Mouse (Mus musculus) neural tube, embryonic 11.5 days (tissue): Measurements from ENCODE around the gene Rtkn. TPM values are rescaled to one million over a fixed set of nuclear protein-coding genes. Genes with fewer than 3 reads are reported as not detected.

ENCODE experiments used
- ATAC-seq: fragments of 200-750 bp; cut with Nextera tagmentation; 2 replicates; pipeline ENCODE4 v1.8.0; 2017; ENCODE audit warnings: moderate number of reproducible peaks, mild to moderate bottlenecking, moderate TSS enrichment, moderate library complexity; ENCODE audit not compliant: insufficient read depth, low FRiP score, low TSS enrichment
- DNase-seq: peaks from one replicate; pipeline ENCODE4 v3.0.0-alpha.2; 2015; ENCODE audit warnings: low spot score
- H3K27ac ChIP-seq: fragments of 300-500 bp; sonication (generic); 2 replicates; pipeline ENCODE4 v1.5.1; 2014; ENCODE audit warnings: low read depth, mild to moderate bottlenecking, low read length
- H3K27me3 ChIP-seq: fragments of 300-500 bp; sonication (generic); 2 replicates; pipeline ENCODE4 v1.6.1; 2014; ENCODE audit warnings: mild to moderate bottlenecking, low read length, mixed read lengths; ENCODE audit not compliant: control insufficient read depth, insufficient read depth
- H3K36me3 ChIP-seq: fragments of 300-500 bp; sonication (generic); 2 replicates; pipeline ENCODE4 v1.6.1; 2014; ENCODE audit warnings: mild to moderate bottlenecking, low read length, moderate library complexity, mixed read lengths; ENCODE audit not compliant: control insufficient read depth, insufficient read depth
- H3K4me1 ChIP-seq: fragments of 300-500 bp; sonication (generic); 2 replicates; pipeline ENCODE4 v1.6.1; 2014; ENCODE audit warnings: low read length, mixed read lengths; ENCODE audit not compliant: control insufficient read depth, insufficient read depth
- H3K4me2 ChIP-seq: fragments of 300-500 bp; sonication (generic); 2 replicates; pipeline ENCODE4 v1.6.1; 2014; ENCODE audit warnings: low read depth, mild to moderate bottlenecking, moderate library complexity
- H3K4me3 ChIP-seq: fragments of 300-500 bp; sonication (generic); 2 replicates; pipeline ENCODE4 v1.5.1; 2014; ENCODE audit warnings: low read depth, low read length
- H3K9ac ChIP-seq: fragments of 300-500 bp; sonication (generic); 2 replicates; pipeline ENCODE4 v1.6.1; 2014; ENCODE audit warnings: mild to moderate bottlenecking, low read length
- H3K9me3 ChIP-seq: fragments of 300-500 bp; sonication (generic); 2 replicates; pipeline ENCODE4 v1.6.1; 2016; ENCODE audit warnings: low read length; ENCODE audit not compliant: control insufficient read depth
- WGBS: fragments of 180-500 bp; shearing (Covaris S2); extraction: QIAGEN DNeasy Blood & Tissue Kit; methylation state at CpG from one replicate; pipeline ENCODE4 v1.1.7; 2014; 5-methylcytosine and 5-hydroxymethylcytosine counted together
- polyA plus RNA-seq: library from polyadenylated mRNA; unstranded; fragments of >200 nt; fragmentation: Nextera tagmentation; extraction: Ambion mirVana; gene quantifications from 2 replicates; pipeline ENCODE4 v1.2.1, GENCODE M21; 2014

Rtkn gene
- polyA plus RNA-seq, 1 experiment from 2014 or later: 20.6 TPM

- WGBS: under 1% methylated on average over 37 of the region's 38 CpGs
- Histone ChIP-seq H3K4me3 (peak within 1 kb of the TSS; percentile 81), H3K36me3 (peaks cover 9% of the 10 kb centered on the region), H3K4me1 (peaks cover 36% of the 10 kb centered on the region), H3K27ac (peak within 1 kb of the TSS; percentile 99), H3K27me3 (no peaks in the 10 kb centered on the region), H3K9ac (peak within 1 kb of the TSS; percentile 96), H3K9me3 (no peaks in the 10 kb centered on the region), H3K4me2 (peak within 1 kb of the TSS; percentile 93)
- ATAC-seq: peak; percentile 96
- peak; percentile 95 for DNase-seq
These were observed 14.1 kb upstream of the Rtkn start, which contains the start of gene Wbp1 for GRCm38 (mm10) chr6:83120930-83121862. Gene Wbp1 (minus strand): TSS chr6:83121559.

- Histone ChIP-seq H3K9me3 (no peaks in the 10 kb centered on the region), H3K4me1 (peaks cover 28% of the 10 kb centered on the region), H3K4me2 (peak overlapping the region; percentile 93), H3K27me3 (no peaks in the 10 kb centered on the region), H3K4me3 (peak overlapping the region; percentile 81), H3K27ac (peak overlapping the region; percentile 99), H3K9ac (peak overlapping the region; percentile 96), H3K36me3 (peaks cover 9% of the 10 kb centered on the region)
- ATAC-seq (no peak; the same call in 1 of the 2 replicates), DNase-seq (no peak)
- WGBS: 1% methylated on average over 51 of the region's 52 CpGs
These were observed 13.2 kb upstream of the Rtkn start for GRCm38 (mm10) chr6:83121863-83122710.

- peak overlapping the region; percentile 93 for H3K4me2 ChIP-seq
- no peak for DNase-seq
- H3K4me3 ChIP-seq: peak overlapping the region; percentile 81
- WGBS: 77% methylated on average over 5 of the region's 5 CpGs
- no peaks in the 10 kb centered on the region for H3K27me3 ChIP-seq
- no peaks in the 10 kb centered on the region for H3K9me3 ChIP-seq
- no peak overlapping the region; the same call in 1 of the 2 replicates for H3K9ac ChIP-seq
- H3K4me1 ChIP-seq: peaks cover 28% of the 10 kb centered on the region
- H3K27ac ChIP-seq: no peak overlapping the region
- ATAC-seq: no peak
- peaks cover 5% of the 10 kb centered on the region for H3K36me3 ChIP-seq
These were observed 12.3 kb upstream of the Rtkn start for GRCm38 (mm10) chr6:83122961-83123360.

- ATAC-seq: no peak
- H3K9me3 ChIP-seq: no peaks in the 10 kb centered on the region
- H3K9ac ChIP-seq: peak overlapping the region; percentile 80
- peak overlapping the region; percentile 82 for H3K4me2 ChIP-seq
- no peaks in the 10 kb centered on the region for H3K27me3 ChIP-seq
- WGBS: under 1% methylated on average over 30 of the region's 30 CpGs
- H3K36me3 ChIP-seq: no peaks in the 10 kb centered on the region
- H3K27ac ChIP-seq: 0 out of 2 replicates have a peak overlapping the region, but pooled peaks have one; percentile 34
- DNase-seq: peak; percentile 89
- peaks cover 17% of the 10 kb centered on the region for H3K4me1 ChIP-seq
- H3K4me3 ChIP-seq: peak overlapping the region; percentile 67
These were observed 10.4 kb upstream of the Rtkn start for GRCm38 (mm10) chr6:83124851-83125312.

- 21% methylated on average over 5 of the region's 5 CpGs for WGBS
- Histone ChIP-seq H3K9me3 (no peaks in the 10 kb centered on the region), H3K27ac (0 out of 2 replicates have a peak within 1 kb of the TSS, but pooled peaks have one; percentile 34), H3K27me3 (no peaks in the 10 kb centered on the region), H3K4me1 (peaks cover 15% of the 10 kb centered on the region), H3K4me3 (peak within 1 kb of the TSS; percentile 67), H3K36me3 (no peaks in the 10 kb centered on the region), H3K4me2 (peak within 1 kb of the TSS; percentile 82), H3K9ac (peak within 1 kb of the TSS; percentile 80)
- ATAC-seq: no peak
- no peak for DNase-seq
These were observed 9.9 kb upstream of the Rtkn start, which contains the start of gene Ino80b for GRCm38 (mm10) chr6:83125331-83125730. Gene Ino80b (minus strand): TSS chr6:83125431.

- H3K9me3 ChIP-seq: no peaks in the 10 kb centered on the region
- no peak overlapping the region for H3K4me3 ChIP-seq
- WGBS: 92% methylated on average over 5 of the region's 5 CpGs
- DNase-seq: no peak
- H3K27ac ChIP-seq: no peak overlapping the region
- H3K36me3 ChIP-seq: no peaks in the 10 kb centered on the region
- H3K4me2 ChIP-seq: no peak overlapping the region
- no peak overlapping the region for H3K9ac ChIP-seq
- peaks cover 15% of the 10 kb centered on the region for H3K4me1 ChIP-seq
- no peaks in the 10 kb centered on the region for H3K27me3 ChIP-seq
- no peak for ATAC-seq
These were observed 7.8 kb upstream of the Rtkn start for GRCm38 (mm10) chr6:83127419-83127818.

- Histone ChIP-seq H3K4me1 (peaks cover 5% of the 10 kb centered on the region), H3K27me3 (no peaks in the 10 kb centered on the region), H3K4me2 (no peak overlapping the region), H3K4me3 (no peak overlapping the region), H3K9ac (no peak overlapping the region), H3K27ac (no peak overlapping the region), H3K9me3 (no peaks in the 10 kb centered on the region), H3K36me3 (no peaks in the 10 kb centered on the region)
- DNase-seq: no peak
- WGBS: 83% methylated on average over 6 of the region's 6 CpGs
- no peak for ATAC-seq
These were observed 3.7 kb upstream of the Rtkn start for GRCm38 (mm10) chr6:83131469-83132034.
